Mouse (Mus musculus): ENCODE measurements around the gene Nr3c2.

GRCm38 (mm10) chr8:77262216-77263009 lies 363.2 kb downstream of the Nr3c2 start:
- TF ChIP-seq CTCF (conservative IDR thresholded peaks at IDR 0.05; ENCODE audit: insufficient read depth, insufficient read length, low read depth, low read length) (no peak), POLR2A (IDR thresholded peaks at IDR 0.05; ENCODE audit: low read depth, low read length) (no peak)

Data from kidney, adult 2 months (tissue).